Mouse (Mus musculus) B cell, adult 2 months (primary cell): ENCODE data around the gene Slc8a3.
"Not testable (repeated sequence)": the region's sequence is repeated elsewhere in the genome, so short reads cannot be mapped to it uniquely, and the experiment has no call there.

Experiments used
- DNase-seq, 2 experiments: peaks; one replicate each; pipeline ENCODE4 v3.0.0; 2022

The Slc8a3 gene

DNA sequence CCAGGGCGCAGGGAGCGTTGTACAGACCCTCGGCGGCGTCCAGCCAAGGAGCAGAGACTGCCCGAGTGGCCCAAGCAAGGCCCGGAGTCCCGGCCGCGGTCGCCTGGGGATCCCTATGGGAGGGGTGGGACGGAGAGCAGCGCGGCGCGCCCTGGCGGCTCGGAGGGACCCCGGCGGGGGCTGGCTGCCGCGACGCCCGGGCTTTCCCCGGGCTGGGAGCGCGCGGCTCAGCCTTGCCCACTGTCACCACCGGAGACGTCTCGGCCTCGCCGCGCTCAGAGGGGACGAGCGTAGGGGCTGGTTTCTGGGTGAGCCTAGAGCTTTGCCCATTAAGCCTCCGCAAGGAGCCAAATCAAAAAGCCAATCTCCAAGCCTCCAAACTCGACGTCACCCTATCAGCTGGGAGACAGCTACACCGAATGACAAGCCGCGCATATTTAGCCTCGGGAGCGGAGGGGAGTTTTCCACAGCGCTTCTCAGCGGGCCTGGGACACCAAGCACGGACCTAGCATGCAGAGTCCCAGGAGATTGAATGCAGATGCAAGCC is at the start of gene Slc8a3:
Gene Slc8a3 (minus strand): TSS at position 306 of the 547 bp plus-strand sequence.
- no peak for DNase-seq

DNA sequence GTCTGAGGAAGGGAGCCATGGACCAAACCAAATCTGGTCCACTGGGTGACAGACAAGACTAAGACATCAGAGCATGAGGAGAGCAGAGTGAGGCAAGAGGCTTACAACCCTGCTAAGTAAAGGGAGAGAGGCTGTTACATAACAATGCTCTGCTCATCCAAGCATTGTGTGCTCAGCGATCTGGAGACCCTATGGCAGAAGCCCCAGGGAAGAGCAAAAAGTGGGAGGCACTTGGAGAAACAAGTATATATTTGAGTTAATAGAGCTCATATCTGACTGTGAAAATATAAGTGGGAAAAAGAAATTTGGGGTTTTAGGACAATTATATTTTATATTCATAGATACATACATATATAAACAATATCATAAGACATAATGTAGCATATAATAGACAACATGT is 46.4 kb upstream of the Slc8a3 start, which contains the start of gene Gm4787:
Gene Gm4787 (minus strand): TSS at position 101 of the 400 bp plus-strand sequence.
- DNase-seq = not testable (repeated sequence)

DNA sequence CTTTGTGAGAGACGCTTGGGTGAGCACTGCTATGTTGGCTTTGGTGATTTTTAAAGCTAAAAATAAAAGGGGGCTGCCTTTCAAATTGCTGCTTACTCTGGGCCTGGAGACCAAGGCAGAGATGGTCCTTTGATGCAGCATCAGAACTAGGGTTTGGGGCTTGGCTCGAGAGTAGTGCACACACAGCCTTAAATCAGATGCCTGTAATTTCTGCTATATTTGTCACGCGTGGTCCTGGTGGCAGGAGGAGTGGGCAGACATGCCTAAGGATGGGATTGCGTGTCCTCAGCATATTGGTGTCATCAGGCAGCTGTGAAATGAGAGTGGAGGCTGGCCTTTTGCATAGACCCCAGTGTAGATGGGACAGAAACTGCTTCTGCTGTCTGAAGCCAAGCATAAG is 861 bp upstream of the Slc8a3 start:
- DNase-seq = no peak

DNA sequence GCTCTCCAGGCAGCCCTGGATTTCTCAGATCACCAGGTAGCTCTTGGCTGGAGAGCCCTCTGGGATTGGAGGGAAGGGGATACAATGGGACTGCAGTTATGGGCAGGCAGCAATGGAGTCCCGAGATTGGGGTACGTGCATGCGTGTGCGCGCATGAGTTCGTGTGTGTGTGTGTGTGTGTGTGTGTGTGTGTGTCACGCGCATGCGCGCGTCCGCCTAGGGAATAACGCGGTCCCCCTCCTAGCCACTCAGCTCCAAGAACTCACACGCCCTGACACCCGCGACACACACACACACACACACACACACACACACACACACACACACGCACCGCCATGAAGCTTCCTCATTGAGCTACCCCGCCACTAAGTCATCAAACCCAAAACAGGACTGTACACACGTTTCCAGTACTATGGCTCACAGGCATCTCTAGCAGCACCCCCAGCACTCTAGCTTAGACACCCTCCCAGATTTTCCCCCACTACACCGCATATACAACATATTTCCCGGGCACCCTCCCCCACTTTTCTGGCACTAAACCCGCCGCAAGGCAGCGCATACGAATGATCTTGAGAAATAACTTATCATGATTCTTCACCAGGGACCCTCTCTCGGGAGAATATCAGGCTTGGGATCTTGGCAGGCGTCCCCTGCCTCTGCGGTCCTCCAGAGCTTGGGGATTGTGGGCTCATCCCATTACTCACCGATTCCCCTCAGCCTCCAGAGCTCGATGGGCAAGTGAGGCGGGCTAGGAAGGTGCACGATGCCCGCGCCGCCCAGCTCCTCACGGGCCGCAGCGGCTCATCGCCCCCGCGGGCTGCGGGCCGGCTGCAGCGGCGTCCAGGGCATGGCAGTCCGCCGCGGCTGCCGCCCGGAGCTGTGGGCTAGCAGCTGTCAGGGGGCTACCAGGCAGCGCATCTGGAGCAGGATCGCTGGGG is 774 bp downstream of the Slc8a3 start:
- DNase-seq = no peak

DNA sequence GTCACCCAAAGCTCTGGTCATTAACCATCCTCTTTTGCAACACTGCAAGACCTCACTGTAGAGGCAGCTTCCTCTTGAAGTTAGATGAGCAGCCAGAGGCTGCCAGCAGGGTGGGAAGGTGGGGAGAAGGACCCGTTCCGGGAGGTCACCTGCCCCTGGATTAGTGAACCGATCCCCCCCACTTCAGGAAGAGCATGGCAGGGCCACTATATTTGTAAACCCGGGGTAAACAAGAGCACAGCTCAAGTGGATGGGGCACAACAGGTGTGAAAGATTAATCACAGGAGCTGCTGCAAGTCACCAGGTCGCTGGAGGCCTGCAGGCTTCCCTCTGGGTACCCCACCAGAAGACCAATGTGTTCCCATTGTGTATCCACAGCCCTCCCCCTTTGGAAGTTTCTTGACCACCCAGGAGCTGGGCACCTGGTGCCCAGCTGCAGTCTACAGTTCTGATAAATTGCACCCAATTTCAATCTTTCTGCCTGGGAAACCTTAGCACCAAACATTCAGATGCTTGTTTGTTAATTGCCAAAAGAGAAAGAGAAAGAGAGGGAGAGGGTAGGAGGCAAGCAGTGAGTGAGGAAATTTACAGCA is 1.8 kb downstream of the Slc8a3 start:
- no peak for DNase-seq

DNA sequence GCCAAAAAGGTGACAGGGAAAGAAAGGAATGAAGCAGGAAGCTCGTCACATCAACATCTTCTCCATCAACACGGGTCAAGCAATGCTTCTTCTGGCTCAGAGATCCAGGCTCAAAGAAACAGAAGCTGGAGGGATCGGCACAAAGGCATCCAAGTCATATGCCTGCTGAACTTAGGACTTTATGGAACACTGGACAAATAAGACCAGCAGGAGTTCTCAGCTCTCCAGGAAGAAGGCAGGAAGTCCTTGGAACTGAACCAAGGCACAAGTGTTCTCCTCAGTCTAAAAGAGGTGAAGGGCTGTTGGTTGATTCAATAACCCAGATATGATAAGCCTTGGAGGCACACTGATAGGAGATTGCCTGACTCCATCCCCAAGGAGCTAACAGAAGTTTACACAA is 8.0 kb downstream of the Slc8a3 start:
- no peak for DNase-seq

DNA sequence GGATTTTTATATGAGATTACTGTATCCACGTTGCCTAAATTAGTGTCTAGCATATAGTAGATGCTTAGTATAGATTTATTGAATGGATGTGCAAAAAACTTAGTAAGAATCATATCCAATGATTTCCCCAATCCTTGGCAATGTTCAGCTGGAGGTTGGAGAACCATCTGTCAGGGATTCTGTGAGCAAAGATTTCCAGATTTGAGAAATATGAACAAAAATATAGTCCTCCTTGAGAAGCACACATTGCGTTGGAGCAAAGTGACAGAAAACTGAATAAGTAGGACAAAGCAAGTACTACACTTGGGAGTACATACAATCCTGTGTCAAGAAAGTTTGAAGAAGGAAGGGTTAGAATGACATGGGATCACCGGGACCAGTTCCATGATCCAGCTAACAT is 8.9 kb downstream of the Slc8a3 start:
- no peak for DNase-seq

DNA sequence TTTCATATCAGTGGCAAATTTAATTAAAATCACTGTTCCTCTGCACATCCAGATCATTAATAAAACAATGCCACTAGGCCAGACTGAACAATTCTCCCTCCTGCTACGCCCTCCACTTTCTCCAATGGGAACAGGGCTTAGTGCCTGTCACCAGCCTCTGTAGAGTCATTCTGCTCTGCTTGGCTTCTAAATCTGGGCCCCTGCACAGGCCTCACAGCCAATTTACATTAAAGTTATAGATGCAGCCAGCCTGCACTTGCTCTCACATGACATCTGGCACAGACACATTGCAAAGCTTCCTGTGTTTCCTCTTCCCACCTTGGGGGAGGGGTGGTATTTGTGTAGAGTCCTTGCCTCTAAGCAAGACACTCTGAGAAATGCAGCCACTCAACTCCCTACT is 12.0 kb downstream of the Slc8a3 start:
- no peak for DNase-seq

DNA sequence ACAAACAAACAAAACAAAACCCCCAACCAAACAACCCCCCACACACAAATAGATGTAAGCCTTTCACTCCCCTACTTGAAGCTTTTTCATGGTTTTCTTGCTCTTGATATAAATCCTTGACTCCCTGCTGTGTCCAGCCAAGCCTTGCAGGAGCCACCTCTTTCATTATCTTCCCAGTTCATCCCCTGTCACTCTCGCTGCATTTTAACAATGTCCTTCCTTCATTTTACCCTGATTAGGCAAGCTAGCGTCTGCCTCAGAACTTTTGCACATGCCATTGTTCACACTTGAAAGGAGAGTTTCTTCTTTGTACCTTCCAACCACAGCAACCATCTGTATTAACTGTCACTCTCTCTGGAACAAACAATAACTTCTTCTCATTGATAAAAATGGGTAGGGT is 15.2 kb downstream of the Slc8a3 start:
- DNase-seq = no peak

DNA sequence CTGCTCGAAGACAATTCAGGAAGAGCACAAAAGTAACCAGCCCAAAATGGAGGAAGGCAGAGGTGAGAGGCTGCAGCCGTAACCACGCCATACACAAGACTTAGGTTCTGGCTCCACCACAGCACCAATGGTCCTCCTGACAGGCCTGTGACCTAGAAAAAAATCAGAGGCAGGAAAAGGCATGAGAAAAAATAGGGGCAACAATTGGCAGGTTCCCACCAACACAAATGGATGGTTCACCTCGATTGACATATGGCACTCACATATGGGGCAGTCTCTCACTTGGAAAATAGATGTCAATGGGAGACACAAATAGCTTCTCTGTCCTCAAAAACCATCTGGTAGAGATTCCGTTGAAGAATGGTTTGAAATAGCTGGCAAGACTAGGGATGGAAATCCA is 17.0 kb downstream of the Slc8a3 start:
- no peak for DNase-seq

DNA sequence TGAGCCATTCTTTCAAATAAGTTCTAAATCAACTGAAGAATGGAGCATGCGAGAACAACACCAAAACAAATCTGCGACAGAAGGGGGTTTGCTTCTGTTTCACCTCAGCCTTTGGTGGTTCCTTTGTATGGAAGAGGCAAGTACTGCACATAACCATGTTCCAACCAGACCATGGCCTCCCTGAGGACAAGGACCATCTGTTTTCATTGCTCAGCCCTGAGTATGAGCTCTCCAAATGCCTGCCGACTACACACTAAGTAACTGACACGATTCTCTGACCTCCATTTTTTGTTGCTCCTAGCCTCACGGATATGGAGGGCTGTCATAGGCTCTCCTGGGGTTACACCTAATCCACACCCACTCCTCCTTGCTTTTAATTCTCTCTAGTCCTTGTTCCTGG is 29.4 kb downstream of the Slc8a3 start:
- DNase-seq = no peak

DNA sequence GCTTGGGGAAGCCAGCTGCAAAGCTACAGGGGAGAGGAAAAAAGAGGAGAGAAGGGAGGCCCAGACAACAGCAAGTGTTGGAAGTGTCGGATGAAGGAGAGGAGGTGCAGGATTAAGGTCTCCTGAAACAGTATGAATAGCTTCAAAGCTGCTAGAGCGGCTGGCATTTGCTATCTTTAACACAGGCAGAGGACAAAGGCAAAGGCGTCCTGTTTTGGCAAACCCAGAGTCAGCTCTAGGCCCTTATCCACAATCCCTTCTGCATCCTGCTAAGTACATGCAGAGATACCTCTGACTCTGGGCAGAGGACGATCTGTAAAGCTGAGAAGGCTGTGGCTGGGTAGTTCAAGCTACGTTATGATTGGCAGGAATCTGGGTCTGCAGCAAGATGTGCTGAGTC is 38.4 kb downstream of the Slc8a3 start:
- no peak for DNase-seq

DNA sequence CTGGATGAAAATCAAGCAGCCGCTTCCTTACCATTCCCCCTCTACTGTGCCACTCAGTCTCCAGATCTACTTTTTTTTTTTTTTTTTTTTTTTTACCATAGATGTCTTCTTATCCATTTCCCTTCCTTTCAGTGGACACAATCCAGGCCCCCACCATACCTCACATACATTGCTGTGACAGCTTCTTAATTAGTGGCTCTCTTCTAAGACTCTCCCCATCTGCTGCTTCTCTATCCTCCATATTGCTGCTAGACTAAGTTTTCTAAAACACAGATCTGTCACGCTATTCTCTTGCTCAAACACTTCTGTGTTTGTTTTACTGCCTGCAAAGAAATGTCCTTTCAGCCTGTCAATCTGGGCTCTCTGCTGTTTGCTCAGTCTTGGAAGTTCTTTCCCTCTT is 54.9 kb downstream of the Slc8a3 start:
- no peak for DNase-seq

DNA sequence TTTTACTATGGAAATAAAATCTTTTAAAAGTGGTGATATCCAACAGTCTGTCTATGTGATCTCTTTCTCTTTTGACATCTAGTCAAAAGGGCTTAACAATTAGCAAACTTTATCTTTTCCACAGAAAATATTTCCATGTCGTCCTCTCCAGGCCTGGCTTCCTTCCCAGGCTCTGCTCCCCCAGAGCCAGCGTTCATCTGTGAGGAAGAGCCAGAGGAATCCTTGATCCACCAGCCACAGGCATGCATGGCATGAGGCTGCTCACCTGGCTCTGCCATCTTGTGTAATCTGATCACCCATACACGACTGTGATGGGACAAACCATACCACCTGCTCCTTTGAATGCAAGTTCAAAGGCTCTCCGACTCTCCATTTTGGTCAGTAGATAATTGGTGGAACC is 58.4 kb downstream of the Slc8a3 start:
- no peak for DNase-seq

DNA sequence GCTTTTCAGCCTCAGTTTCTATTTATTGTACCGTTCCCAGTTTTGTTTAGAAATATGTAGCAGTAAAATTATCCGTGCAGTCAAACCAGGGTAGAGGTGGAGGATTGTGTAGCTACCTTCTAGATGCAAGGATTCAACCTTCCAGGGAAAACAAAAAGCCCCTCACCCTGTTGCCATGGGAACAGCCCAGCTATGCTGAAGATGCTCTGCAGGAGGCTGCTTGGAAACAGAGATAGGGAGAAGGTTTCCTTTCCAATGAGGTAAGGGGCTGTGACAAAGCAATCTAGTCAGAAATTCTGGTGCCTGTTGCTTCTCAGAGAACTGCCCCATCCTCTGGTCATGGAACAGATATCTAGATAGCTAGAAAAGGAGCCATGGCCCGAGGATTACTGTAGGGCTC is 59.6 kb downstream of the Slc8a3 start:
- no peak for DNase-seq

DNA sequence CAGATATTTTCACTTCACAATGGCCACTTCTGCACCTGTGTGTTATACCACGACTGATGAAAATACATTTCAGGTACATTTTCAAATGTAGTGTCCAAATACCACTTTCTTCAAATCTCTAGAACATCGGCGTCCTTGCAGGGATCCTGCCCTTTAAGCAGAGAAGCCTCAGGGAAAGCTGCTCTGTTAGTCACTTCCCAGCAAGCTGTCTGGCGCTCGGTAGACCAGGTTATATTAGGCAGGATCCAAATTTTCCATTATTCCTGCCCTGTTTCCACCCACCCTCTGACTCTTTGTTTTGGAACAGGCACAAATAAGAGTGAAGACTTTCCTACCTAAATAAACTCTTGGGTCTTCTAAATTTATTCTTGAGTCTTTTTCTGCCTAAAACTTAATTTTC is 63.7 kb downstream of the Slc8a3 start:
- no peak for DNase-seq

DNA sequence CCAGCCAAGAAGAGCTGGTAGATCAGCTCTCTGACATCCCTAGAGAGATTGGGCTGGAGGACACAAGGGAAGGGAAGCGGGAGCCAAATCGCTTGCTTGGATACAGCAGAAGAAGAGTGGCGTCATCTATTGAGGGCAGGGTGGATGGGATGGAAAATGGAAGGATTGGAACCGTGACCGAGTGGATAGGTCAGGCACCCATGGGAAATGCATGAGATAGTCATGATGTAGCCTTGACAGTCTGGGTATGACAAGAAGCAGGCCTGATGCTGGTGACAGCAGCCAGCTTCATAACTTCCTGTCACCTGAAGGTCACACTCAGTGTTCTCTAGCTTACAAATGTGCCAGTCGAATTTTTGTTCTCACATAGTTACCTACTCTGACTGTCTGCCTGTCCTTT is 70.2 kb downstream of the Slc8a3 start:
- no peak for DNase-seq

DNA sequence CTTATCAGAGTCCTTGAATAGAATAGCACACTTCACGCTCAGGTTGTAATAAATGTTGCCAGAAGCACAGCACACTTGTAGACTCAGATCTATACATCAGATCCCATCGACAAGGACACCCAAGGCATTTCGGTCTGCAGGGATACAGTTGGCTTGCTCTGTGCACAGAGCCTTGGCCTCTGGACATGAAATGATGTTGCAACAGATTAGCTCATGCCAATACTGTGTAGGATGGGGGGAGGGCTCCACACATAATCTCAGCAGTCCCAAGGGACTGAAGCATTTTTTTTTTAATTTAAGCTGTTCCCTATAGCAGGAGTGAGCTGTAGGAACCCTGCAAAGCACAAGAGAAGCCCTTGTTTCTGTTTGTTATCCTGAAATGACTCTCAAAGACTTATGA is 74.8 kb downstream of the Slc8a3 start:
- DNase-seq = no peak

DNA sequence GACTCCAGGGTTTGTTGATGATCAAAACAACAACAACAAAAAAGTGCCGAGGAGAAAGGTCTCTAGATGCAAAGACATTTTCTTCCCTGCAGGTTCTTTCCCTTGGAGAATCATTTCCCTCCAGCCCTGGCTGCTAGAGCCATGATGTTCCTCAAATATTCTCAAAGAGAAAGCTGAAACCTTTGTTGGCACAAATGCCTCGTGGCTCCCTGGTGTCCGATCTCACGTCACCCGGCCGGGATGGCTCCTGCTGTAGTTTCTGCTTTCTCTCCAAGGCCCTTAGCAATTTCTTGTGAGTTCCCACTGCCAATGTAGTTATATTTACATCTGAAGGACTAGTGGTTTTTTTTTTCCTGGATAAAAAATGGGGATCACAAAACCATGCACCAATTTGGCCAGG is 87.6 kb downstream of the Slc8a3 start:
- DNase-seq = no peak

DNA sequence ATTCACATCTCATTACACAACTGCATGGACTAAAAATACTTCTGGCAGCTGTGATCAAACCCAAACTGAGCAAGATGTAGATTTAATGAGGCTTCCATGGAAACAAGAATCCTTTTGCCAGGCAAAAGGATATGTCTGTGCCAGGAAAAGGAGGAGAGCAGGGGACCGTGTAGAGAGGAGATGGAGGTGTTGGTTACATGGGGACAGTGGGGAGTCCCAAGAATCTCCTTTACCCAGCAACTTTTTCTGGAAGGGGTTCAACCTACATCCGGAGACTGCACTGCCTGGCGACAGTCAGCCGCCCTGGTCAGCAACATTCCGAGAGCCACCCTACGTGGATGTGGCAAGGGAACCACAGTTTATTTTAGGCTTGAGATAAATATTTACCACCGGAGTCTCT is 88.0 kb downstream of the Slc8a3 start:
- DNase-seq = no peak

DNA sequence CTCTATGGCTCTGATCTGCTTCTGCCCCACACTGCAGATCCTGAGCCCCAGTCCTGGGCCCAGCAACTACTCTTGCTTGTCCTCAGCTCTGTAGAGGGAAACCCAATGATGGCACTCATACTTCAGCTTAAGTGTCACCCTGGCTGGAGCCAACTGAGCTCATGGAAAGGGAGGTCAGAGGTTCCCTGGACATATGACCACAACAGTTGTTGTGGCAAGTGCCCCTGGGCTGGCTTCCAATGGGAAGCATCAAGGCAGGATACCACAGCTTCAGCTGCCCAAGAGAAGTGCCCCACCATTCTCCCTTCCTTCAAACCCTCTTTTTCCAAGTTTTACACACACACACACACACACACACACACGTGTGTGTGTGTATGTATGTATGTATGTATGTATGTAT is 88.5 kb downstream of the Slc8a3 start:
- DNase-seq = no peak

DNA sequence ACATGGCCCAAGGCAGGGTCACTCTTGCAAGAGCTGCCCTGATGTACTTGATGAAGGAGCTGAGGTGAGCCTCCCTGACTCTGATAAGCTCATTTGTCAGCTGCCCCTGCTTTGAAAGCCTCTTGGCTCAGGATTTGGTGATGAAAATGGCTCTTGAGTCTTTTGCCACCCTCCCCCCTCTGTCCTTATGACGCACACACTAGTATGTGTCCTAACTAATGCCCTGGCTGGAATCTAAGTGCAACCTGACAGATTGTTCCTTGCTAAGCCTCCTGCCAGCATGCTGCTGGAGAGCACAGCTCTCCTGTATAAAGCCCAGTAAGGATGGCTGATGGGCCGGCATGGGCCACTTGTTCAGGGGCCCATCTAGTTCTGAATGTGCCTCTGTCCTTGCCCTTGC is 91.3 kb downstream of the Slc8a3 start:
- DNase-seq = no peak

DNA sequence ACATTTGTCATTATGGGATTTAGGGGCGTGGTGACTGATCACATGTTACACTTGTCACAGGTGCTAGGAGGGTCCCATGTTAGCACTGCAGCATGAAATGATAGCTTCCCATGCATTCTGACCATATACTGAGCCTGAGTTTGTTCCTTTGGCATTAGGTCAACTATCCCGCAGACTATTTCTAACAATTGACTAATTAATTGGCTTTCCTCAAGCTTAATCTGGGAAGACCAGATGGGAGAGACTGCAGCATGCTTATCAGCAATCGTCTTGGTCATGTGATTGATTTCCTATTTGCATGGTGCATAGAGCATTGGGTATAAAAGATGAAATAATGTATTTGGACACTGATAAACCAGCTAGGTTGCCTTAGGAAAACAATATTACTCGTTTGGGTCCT is 91.9 kb downstream of the Slc8a3 start:
- no peak for DNase-seq

DNA sequence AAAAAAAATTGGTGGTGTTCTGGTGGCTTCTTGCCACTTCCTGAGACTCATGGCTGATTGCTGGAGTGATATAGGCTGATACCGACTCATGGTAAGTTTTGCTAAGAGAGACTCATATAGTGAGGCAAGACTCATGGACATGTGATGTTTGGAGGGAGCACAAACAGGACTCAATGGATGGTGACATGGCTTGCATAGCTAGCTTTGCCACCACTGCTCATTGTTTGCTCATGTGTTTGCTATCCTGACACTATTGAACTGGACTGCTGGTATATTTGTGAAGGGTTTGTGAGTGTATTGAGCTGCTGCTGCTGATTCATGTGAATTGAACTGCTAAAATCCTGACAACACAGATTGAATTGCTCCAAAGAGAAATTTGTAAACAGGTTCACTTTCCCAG is 95.8 kb downstream of the Slc8a3 start:
- no peak for DNase-seq
